Mouse (Mus musculus) gastrocnemius, adult 18-20 months (tissue): Measurements from ENCODE around the gene Gm4131. TPM values are rescaled to one million over a fixed set of nuclear protein-coding genes. Genes with fewer than 3 reads are reported as not detected.
"Not testable (repeated sequence)": the region's sequence is repeated elsewhere in the genome, so short reads cannot be mapped to it uniquely, and the experiment has no call there.

Experiments
- DNase-seq: peaks from one replicate; pipeline ENCODE4 v3.0.0; 2021; ENCODE audit warnings: low spot score
- long read RNA-seq, 2 experiments: library from polyadenylated mRNA; stranded (forward); transcript quantifications; one replicate each; pipeline ENCODE4 v2.0.0; 2021
- total RNA-seq, 2 experiments: library from RNA; stranded (reverse); gene quantifications; 2 replicates each; pipeline ENCODE4 v1.2.3; 2021

The Gm4131 gene
- not detected for total RNA-seq
- long read RNA-seq, experiment 1, result 0 reads
- long read RNA-seq, experiment 2, result 0 reads

DNA sequence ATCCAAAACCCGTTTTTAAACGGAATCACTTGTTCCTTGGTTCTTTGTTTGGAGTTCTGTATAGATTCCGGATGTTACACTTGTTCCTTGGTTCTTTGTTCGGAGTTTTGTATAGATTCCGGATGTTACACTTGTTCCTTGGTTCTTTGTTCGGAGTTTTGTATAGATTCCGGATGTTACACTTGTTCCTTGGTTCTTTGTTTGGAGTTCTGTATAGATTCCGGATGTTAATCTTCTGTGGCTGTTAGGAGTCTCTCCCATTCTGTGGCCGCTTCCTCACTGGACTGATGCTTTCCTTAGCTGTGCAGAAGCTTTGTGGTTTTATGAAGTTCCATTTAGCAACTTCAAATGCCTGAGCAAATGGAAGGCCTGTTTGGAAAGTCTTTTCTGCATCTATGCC is at the start of gene Gm4131:
Gene Gm4131, minus strand, starts transcription at position 101 of the 400 bp plus-strand sequence.
- DNase-seq, result not testable (repeated sequence)

DNA sequence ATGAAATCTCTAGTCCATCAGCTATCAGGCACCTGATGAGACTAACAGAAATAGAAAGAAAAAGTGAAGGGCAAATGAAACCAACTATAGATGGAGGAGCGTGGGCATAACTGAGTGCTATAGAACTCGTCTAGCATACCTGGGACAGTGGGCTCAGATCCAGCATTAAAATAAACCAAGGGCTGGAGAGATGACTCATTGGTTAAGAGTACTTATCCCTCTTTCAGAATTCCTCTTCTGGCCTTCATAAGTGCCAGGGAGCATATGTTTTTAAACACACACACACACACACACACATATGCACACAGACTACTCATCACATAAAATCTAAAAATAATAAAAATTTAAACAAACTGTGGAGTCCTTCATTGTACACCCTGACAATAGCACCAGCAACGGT is 43.2 kb upstream of the Gm4131 start:
- no peak for DNase-seq

DNA sequence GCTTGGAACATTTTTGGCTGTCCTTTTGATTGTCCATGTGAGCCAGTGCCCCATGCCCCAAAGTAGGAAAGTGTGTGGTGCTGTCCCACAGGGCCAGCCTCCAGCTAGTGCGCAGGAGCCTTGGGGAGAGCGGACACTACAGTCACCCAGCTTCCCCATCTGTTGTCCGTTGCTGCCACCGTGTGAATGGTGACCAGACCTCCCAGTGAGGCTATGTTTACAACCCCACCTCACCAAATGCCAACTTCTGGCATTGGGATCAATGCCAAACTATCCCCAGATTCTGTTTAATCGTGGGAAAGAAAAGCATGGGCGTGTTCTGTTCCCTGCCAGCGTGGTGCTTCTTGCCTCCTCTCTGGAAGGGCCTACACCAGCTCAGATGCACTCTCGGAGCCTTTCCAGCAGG is 41.1 kb upstream of the Gm4131 start:
- DNase-seq, result no peak

DNA sequence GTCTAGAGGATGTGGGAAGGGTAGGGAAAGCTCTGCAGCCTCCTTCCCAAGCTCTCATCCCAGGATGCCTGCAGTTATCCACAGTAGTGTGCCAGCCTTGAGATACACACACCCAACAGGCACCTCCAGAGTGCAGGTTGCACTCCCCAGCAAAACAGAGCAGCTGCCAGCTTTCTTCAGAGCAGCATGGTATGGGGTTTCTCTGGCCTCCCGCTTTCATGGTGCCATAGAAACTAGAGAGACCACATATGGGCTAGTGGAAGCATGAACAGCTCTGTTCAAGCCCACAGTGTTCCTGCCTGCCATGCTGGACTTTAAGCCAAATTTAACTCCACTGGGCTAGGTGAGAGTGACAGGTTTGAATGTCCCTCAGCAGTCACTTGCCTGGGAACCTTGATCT is 36.1 kb upstream of the Gm4131 start:
- DNase-seq, result no peak

DNA sequence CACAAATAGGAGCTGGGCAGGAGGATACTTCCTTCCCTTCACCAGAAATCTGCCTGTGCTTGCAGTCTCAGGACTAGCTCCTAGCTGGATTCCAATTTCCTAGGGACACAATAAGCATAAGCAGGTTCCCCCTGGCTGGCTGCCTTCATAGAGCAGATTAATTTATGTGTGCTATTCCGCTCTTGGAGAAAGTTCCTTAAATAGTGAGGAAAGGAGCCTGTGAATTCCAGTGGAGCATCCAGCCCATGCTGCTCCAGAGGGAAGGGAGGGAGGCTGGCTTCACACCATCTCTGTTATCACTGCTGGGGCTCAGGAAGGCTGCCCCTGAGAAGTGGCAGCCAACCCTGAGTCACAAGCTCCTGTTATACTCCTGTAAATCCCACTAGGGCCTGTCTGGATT is 35.5 kb upstream of the Gm4131 start:
- no peak for DNase-seq

DNA sequence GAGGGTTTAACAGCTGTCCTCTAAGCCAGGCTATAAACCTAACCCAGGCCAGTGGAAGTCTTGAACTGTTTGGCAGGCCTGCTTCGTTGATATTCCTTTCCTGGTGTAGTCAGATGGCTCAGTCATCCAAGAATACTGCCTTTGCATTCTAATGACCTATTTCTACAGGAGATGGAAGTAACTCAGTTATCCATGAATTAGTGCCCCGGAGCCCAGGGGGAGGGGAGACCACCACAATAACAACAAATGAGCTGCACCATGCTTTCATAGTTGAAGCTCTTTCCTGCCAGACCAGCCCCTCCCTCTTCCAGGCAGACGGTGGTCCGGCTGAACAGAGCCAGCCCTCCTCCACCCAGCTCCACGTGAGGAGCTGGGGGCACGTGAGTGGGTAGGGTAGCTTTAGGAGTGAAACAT is 33.4 kb upstream of the Gm4131 start:
- DNase-seq, result no peak

DNA sequence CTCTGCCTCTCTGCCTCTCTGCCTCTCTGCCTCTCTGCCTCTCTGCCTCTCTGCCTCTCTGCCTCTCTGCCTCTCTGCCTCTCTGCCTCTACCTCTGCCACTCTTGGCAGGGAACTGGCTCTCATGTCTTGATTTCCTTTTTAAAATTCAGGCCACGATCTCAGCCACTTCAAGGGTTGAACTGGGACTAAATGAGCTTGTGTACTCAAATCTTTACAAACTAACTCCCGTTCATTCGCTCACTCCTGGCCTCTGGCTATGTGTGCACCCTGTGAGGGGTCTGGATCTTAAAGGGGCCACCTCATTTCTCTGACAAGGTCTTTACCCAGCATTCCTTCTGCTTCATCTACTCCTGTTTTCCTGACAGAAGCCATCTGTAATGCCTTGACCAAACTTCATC is 18.6 kb upstream of the Gm4131 start:
- no peak for DNase-seq

DNA sequence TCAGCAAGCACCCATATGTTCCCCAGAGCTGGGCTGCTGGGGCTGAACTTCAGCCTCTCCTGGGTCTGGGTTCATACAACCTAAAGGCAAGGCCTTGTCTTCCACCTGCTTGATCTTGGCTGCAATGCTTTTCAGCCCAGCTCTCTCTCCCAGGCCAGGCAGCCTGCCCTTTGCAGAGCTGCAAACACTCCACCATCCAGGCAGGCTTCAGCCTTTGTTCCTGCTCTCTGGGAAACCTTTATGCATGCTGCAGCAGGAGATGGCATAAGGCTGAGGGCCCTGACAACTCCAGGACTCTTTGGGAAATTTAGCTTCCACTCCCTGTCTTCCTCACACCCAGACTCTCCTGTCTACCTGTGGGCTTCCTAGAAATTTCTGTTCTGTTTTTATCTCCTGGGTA is 17.9 kb upstream of the Gm4131 start:
- no peak for DNase-seq

DNA sequence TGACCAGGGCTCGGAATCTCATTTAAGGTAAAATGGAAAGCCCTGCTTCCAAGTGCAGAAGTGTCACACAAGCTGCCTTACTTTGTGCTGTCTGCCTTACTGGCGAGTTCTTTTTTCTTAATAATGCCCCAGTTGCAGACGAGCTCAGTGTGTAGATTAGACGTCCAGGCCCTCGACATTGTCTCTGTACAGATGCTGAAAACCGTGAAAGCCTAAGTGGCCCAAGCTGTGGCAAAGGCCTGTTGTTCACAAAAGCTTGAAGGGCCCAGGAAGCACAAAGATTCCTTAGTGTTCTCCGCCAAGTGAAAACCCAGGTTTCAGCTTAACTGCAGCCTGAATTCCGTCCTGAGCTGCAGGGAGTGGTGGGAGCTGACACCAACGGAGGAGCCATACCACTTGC is 15.0 kb upstream of the Gm4131 start:
- no peak for DNase-seq

DNA sequence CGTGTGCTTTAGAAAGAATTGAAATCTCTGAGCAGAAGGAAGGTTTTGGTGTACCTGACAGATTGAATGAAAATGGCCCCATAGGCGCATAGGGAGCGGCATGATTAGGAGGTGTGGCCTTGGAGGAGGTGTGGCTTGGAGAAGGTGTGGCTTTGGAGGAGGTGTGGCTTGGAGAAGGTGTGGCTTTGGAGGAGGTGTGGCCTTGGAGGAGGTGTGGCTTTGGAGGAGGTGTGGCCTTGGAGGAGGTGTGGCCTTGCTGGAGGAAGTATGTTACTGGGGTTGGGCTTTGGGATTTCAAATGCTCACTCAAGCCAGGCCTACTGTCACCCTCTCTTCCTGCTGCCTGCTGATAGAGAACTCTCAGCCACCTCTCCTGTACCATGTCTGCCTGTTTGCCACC is 14.2 kb upstream of the Gm4131 start:
- DNase-seq, result no peak

DNA sequence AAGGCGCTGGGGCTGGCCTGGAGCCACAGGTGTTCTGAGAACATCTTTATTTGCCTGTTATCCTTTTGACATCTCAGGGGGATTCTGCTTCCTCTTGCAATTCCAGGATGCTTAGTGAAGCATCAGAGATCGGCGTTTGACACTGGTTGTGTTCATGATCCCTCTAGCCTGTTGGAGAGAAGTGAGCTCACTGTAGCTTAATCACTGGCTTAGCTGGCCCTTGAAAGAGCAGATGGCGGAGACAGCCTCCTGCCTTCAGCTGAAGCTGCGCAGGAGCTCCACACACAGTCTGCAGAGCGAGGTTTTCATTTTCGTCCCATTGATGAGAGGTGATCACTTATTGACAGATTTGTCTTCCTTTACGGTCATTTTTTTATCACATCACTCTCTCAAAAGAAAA is 9.1 kb upstream of the Gm4131 start:
- no peak for DNase-seq

DNA sequence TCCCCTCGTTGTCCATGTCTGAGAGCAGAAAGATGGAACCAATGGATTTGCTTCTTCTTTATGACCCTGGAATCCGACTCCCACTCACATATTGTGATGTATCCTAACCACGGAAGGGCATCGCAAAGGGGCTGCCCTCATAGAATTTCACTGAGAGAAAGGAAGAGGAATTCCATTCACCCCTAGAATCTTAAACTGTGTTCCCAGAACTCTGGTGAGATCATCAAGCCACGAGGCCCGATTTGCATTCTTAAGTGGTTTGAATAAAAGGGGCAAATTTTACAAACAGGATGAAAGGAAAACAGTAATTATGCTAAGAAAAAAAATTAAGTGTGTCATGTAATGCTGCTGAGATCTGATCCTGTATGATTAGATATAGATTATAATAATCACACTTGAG is 8.2 kb upstream of the Gm4131 start:
- no peak for DNase-seq

DNA sequence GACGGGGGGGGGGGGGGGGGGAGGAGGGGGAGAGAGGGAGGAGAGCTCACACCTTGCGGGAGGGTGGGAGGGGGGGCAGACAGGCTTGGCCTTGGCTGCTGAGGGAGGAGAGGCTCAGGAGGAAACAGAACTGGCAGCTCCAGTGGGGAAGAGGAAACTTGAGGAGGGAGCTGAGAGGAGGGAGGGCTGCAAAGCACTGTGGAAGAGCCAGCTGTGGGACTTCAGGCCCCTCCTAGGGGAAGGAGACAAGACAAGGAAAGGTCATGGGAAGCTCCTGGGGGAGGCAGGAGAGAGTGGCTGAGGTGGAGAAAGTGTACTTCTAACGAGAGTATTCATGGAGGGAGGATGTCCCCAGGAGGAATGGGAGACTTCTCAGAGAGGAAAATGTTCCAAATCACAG is 6.7 kb upstream of the Gm4131 start:
- DNase-seq, result no peak

DNA sequence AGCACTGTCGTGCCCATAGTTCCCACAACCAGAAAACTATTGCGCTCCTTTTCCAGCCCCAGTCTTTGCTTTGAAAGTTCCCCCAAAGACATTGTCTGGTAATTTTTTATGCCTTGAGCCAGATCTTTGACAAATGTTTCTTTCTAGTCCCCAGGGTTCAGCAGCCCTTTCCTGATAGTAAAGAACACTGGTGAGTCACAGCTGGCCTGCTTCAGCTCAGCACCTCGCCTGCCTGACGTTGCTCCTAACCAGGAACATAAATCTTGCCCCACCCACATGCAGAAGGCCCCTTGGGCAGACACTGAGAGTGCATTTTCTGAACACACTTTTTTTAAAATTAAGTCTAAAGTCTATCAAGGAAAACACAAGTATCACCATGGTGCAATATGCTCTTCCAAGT is 3.6 kb upstream of the Gm4131 start:
- peak; percentile 12 for DNase-seq

DNA sequence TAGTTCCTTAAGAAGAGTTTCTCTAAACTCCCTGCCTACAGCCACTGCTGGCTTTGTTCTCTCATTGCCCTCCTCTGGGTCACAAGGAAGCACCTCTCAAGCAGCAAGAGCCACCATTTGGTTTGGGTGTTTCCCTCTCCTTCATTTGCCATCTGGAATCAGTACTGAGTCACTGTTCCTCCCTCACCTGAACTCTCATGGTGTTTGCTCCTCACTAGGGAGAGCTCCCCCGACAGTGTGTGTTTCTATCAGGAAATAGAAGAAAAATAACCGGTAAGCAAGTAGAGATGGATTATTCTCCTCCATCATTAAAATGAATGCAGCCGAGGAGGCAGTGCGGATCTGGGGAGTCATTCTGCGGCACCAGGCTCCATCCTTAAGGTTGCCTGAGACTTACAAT is 2.7 kb upstream of the Gm4131 start:
- DNase-seq, result no peak

DNA sequence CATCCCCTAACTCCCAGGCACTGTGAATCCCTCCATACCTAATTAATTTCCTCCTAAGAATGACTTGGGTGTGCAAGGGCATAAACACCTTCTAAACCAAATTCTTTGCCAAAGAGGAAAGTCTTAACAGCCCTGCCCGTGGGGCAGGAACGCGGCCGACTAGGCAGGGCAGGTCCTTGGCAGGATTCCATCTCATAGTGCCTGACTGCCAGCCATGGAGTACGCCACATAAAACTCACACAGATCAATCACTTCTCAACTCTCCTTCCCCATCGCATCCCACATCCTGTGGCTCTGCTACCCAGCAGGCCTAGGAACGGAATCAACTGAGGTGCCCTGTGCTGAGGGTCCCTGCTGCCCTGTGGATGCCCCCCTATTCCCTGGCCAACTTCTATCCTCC is 3.0 kb downstream of the Gm4131 start:
- no peak for DNase-seq

DNA sequence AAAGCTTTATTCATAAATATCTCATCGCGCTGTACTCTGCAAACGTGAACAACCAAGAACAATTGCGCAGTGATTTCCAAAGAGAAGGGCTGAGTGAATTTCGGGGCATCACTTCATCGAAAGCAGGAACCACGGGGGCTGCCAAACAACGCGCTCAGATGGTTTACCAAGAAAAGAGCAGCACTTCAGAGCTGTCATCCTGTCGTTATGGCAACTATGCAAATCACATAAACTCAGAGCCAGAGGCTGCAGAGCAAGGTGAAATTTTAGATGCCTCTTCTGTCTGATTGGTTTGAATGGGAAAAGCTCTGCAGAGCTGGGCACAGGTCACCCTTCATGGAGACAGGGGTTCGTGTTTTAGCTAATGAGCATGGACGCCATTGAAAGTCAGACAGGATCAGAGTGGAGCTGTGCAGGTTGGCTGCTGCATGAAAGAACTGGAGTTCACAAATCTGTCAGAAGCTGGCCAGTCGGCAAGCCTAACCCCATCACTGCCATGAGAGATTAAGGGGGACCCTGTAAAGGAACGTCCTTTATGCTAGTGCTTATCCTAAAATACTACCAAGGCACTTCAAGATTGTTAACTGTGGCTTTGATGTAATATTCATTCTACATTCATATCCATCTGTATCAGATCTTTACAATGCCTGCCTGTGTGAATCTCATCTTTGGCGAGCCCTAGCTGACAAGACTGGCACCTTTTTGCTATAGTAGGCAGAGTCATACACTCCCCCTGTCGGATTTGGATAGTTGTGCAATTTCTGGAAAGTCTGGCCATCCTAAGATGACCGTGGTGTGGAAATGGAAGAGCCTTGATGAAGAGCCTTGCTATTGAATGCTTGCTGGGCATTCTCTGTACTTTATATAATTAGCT is 4.6 kb downstream of the Gm4131 start:
- DNase-seq, result no peak

DNA sequence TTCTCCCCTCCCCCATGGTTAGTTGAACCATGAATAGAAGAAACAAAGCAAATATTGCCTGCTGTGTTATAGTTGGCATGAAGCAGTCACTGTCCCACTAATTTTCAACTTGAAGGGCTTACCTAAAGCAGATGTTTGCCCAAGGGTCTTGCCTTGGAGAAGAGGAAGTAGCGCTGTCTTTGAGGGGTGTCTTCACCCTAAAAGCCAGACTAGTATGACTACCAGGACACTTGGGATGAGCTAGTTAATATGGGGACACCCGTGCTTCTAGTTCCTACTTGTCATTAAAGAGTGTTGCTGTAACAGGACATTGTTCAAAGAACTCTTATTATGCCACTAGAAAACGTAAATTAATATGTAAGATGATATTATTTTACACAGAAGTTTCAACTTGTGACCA is 9.6 kb downstream of the Gm4131 start:
- no peak for DNase-seq

DNA sequence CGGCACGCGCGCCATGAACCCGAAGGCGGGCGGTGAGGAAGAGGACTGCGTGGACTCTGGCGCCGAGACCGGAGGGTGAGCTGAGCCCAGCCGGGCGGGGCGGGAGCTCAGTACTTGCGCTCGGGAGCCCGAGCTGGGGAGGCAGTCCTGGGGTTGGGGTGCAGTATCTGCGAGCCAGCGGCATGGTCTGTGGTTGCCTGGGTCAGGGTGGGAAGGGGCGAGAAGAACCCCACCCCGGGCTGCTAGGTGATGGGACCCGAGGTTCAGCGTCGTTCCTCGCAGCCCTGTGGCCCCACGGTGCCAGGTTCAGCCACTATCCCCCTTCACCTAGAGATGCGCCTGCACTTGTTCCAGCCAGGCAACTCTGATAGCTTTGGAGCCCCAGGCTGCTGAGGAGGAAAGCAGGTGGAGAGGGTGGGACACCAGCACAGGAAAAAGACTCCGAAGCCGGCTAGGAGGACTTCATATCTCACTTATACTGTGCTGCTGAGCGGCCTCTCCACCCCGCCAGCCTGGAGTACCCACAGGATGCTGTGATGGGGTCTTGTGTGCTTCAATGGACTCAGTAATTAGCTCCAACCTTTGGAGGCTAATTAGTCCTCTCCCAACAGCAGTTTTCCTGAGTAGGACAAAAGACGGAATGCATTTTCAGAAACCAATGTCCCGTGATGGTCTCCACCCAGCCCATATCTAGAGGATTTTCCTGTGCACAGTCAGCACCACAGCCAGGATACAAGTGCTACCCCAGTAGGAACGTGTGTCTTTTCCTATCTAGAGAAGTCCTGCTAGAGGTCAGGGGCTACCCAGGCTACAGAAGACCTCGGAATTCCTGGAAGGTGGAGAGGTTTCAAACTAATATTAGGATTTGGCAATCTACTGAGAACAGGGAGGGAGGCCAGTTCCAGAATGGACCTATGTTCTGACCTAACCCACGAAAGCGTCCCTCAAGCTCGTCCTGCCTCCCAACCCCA is 10.6 kb downstream of the Gm4131 start:
- peak; percentile 15 for DNase-seq

DNA sequence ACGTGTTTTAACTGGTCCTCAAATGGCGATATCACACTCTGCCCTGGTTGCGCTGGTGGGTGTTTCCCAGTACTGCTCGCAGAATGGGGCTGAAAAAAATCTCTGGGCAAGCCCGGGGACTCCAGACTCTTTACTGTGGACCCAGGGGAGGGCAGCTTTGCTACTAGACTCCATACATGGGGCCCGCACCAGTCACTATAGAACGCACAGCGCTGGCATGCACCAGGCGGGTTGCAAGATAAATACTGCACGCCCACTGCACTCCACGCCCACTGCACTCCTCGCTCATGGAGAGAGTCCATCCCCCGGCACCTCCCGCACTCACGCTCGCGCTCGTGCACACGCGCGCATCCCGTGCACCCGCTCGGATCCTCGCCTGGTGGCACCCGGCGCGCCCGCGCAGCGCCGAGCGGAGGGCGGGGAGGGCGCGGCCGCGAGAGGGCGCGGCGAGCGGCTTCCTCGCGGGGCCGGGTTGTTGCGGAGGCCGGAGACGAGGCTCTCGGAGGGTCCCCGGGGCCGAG is 11.4 kb downstream of the Gm4131 start, which contains the start of gene Fam124a:
Gene Fam124a, plus strand, starts transcription at position 429 of the 521 bp plus-strand sequence.
- DNase-seq, result peak; percentile 52

DNA sequence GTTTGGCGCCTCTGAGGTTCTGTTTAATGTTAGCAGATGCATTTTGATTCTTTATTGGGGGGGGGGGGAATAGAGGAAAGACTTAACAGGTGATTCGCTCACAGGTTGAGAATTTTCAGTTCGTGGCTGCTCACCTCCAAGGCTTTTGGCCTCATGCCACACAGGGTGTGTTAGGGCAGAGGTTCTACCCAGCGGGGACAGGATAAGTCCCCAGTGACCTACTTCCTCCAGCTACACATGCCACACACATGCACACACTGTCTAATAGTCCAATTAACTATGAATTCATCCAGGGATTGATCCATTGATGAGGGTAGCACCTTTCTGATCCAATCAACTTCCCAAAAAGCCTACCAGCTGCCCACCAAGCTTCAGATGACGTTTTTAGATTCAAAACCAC is 12.9 kb downstream of the Gm4131 start:
- no peak for DNase-seq

DNA sequence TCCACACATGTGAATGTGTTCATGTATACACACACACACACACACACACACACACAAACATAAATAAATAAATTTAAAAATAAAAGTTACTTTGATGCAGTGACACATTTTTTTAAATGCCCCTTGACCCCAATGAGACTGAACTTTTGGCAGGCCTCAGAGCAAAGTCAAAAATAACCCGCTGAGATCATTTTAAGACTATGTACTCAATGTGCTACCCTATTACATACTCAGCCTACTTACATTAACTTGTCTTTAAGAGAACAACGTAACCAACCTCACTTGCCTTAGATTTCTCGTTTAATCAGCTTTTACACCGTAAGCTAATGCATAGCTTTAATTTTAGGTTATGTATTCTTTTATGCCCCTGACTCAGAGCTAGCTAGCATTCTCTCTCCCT is 13.9 kb downstream of the Gm4131 start:
- DNase-seq, result no peak
